Mouse (Mus musculus) urinary bladder, adult 2 months (tissue): ENCODE data around the gene Gm1110. TPM values are rescaled to one million over a fixed set of nuclear protein-coding genes. Genes with fewer than 3 reads are reported as not detected.
"Not testable (repeated sequence)": the region's sequence is repeated elsewhere in the genome, so short reads cannot be mapped to it uniquely, and the experiment has no call there.

ENCODE experiments used
- DNase-seq: peaks from one replicate; pipeline ENCODE4 v3.0.0; 2022; ENCODE audit warnings: low spot score
- polyA plus RNA-seq: library from polyadenylated mRNA; depleted of rRNA; stranded (reverse); fragments of >200 nt; gene quantifications from 2 replicates; pipeline ENCODE4 v1.2.3, GENCODE M21; 2012; rRNA removed

The Gm1110 gene
- 0.13 and 0.21 TPM in 2 replicates for polyA plus RNA-seq

DNA sequence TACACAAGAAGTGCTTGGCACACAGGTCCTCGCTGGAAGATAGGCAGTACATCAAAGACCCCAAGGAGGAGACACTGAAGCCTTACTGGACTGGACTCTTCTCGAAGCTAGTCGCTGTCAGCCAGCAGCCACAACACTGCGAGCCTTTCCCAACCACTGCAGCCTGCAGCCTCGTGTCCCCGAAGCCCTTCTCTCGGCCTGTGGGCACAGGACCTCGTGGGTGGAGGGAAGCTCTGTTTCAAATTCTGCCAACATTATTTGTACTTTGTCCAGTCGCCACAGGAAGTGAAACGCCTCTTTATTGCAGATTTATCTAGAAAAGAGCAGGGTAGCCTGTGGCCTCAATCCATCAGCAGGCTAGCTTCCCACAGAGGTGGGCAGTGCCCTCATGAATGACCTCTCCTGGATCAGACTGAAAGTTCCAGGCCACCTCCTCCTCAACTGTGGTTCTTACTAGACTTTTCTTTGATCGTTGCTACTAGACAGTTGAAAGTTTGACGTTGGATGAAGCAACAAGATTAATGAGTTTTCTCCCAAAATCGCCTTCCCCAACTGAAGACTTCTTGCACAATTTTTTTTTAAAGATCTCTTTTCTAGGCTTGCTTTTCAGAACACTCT is at the start of gene Gm1110:
Gene Gm1110 (minus strand): TSS at position 203 of the 618 bp plus-strand sequence.
- DNase-seq, result no peak

DNA sequence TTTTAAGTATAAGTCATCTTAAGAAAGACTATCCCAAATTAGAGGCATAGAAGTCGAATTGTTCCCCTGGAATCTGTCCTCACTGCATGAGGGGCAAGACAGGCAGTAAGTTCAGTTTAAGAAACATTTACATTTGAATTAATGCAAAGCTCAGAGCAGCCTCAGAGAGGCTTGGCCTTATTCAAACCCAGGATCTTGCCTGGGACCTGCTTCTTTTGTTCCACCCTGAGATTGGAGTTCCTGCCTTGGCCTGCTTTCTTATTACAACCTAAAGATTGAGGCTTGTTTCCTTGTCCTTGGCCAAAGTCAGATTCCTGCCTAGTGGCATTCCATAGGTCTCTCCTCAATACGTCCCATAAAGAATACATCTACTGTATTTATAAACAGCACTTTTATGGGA is 24.9 kb upstream of the Gm1110 start:
- no peak for DNase-seq

DNA sequence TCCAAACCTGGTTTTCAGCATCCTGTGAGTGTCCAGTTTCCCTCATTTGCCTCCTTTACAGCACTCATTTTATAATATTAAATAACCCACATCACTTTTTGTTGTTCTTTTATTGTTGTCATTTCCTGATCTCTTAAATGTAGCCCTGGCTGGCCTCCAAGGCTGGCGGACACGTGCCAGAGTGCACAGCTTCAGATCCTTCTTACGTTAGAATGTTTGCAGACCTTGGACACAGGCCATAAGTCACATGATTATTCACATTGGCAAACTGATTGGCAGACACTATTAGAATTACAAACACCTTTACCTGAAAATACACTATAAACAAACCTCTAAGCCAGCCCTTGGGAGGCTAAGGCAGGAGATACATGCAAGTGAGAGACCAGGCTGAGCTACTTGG is 1.2 kb upstream of the Gm1110 start:
- no peak for DNase-seq

DNA sequence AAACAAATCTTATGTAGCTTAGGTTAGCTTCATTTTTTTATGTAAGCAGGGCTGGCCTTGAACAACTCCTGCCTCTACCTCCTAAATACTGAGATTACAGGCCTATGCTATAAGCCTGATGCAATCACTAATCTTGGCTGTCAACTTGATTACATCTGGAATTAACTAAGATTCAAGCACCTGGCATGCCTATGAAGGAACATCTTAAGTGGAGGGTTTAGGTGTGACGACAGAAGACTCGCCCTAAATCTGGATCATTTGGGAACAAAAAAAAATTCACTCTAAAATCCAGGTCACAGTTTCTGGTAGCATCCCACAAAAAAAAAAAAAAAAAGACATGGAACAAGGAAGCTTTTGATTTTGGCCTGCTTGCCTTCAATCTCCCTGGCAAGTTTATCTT is 3.1 kb downstream of the Gm1110 start:
- DNase-seq, result no peak

DNA sequence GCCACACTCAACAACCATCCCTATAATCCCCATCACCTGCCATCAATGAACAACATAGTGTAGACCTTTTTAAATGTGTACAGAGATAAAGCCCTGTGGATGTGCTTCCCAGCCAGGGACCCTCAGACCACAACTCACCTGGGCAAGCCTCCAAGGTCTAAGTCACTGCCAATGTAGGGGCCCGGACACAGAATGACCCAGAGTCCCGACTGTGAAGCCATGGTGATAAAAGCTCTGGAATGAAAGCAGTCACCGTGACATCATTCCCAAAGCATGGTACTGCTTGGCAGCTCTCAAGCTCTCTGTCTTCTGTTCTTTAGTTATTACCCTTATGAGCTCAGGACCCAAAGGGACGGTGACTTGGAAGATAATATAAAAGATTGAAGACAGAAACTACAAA is 9.8 kb downstream of the Gm1110 start:
- DNase-seq, result no peak

DNA sequence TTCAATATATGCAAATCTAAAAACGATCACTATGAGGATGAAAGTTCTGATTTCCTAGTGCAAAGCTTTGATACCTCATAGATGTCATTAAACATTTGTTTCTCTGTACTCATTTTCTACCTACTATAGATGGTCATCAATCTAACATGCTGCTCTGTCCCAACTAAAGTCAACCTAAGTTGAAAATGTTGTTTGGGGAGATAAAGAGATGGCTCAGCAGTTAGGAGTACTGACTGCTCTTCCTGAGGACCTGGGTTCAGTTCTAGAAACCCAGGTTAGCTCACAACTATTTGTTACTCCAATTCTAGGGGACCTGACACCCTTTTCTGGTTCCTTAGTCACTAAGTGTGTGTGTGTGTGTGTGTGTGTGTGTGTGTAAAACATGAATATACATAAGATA is 11.7 kb downstream of the Gm1110 start:
- no peak for DNase-seq

DNA sequence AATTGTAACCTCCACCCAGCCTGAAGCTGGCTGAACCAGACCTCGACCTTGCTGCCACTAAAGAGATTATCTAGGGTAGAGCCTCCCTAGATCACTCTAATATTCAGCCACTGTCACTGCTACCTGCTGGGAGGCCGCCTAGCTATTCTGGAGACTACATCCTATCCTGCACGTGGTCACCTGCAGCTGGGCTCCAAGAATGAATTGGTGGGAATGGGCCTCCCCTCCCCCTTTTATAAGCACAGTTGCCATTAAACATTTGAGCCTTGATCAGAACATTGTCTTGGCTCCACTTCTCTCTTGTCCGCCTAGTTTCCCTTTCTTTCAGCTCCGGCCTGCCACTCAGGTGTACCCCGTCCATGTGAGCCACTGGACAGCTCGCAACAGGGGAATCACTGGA is 53.1 kb downstream of the Gm1110 start:
- DNase-seq, result not testable (repeated sequence)

DNA sequence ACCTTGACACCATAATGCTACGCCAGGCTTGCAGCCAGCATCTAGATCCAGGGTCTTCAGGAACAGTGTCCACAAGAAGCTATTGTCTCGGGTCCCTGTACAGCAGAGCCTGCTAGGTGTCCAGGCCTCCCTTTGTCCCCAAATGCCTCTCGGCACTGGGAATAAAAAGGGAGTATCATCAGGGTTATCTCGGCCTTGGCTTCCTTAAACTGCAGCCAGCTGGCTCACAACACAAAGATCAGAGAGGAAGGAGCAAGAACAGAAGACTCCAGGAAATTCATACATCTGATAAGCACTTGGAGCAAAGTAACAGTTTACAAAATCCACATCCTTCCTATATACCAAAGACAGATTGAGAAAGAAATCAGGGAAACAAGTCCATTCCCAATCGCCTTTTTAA is 62.2 kb downstream of the Gm1110 start, which contains the start of gene Glb1l3:
Gene Glb1l3 (minus strand): TSS at position 140 of the 400 bp plus-strand sequence.
- DNase-seq, result no peak

DNA sequence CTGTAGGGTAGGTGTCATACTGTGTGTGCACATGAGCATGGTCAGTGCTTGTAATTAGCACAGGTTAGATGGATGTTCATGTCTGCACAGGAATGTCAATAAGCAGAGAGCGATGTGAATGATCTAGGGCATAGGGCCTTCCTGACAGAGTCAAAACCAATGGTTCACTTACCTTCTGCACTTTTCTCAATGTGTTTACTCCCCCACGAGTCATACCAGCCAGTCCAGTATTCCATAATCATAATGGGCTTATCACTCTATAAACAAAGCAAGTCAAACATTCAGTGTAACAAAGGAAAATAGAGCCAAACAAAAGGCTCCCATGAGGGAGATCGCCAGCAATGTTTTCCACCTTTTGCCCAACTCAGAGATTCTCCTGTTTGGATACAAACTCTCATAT is 91.8 kb downstream of the Gm1110 start:
- DNase-seq, result no peak

Other genes with a start within 250 kb of the Gm1110 start
- gene B3gat1, start 189.4 kb downstream of the Gm1110 start, polyA plus RNA-seq, result 0.03 TPM in 1 of 2 replicates, not detected in the other
- gene Glb1l2, start 116.6 kb downstream of the Gm1110 start, polyA plus RNA-seq, result 33.1 and 48.0 TPM in 2 replicates
- gene Glb1l3, start 62.2 kb downstream of the Gm1110 start, polyA plus RNA-seq, result 0.17 and 0.41 TPM in 2 replicates
- gene Acad8, start 76.5 kb upstream of the Gm1110 start, polyA plus RNA-seq, result 37.3 and 49.8 TPM in 2 replicates
- 40.8 and 50.3 TPM in 2 replicates for gene Thyn1, start 76.6 kb upstream of the Gm1110 start, polyA plus RNA-seq
- 35.0 and 38.6 TPM in 2 replicates for gene Vps26b, start 107.0 kb upstream of the Gm1110 start, polyA plus RNA-seq
- gene Ncapd3, start 107.1 kb upstream of the Gm1110 start, polyA plus RNA-seq, result 21.3 and 30.1 TPM in 2 replicates
- 60.4 and 62.0 TPM in 2 replicates for gene Jam3, start 232.3 kb upstream of the Gm1110 start, polyA plus RNA-seq